Comparison of ENCODE assay signal across 7 mouse cellular contexts in the genomic region with DNA sequence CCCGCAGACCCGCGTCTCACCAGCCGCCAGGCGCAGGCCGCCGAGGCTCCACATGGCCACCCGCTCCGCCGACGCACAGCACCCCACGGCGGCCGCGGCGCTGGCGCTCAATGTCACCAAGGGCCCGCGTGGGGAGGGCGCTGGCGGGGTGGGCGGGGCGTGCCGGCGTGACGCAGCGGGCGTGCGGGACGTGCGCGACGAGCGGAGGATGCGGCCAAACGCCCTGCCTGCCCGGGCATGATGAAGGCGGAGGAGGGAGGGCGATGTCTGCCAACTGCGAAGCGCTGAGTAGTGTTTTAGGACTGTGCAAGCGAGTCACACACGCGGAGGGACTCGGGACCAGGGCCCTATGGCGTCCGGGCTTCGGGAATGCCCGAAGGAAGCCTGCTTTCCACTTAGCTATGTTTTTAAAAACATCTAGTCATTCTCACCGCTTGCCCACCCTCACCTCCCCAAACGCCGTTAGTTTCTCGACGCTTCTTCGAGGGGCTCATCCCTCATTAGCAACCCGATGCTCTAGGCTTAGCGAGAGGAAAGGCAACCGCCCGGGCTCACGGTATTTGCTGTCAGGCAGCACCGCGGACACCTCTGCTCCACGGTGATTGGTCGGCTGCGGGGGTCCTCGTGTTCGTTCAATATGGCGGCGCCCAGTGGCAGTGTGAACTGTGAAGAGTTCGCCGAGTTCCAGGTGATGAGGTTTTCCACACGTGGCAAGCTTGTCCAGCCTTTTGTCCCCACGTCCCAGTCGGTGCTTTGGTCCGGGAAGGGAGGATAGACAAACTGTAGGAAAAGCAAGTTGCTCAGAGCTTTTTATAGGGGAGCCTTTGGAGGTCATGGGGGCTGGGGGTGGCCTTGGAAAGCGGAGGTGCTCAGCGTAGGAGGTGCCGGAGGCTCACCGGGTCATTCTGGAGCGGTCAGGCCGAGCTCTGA. TPM values are rescaled to one million over a fixed set of nuclear protein-coding genes. Genes with fewer than 3 reads are reported as not detected.
DNase-seq lines count a peak whose midpoint lies in the region; ATAC-seq lines count a peak whose summit lies in the region.

A gene (minus strand): TSS at position 145 of the 930 bp plus-strand sequence.
A gene (plus strand): TSS at position 236 of the 930 bp plus-strand sequence.

- under 1% methylated on average over 81 of the region's 81 CpGs for WGBS in intestine, embryonic 16.5 days
- under 1% methylated on average over 81 of the region's 81 CpGs for WGBS in midbrain, embryonic 11.5 days

- no peaks in the 10 kb centered on the region for H3K36me3 ChIP-seq in intestine, embryonic 16.5 days (ENCODE audit: control insufficient read depth, insufficient read depth, low read length)
- no peaks in the 10 kb centered on the region for H3K36me3 ChIP-seq in midbrain, embryonic 11.5 days (ENCODE audit: control insufficient read depth, insufficient read depth, low read length)

- H3K27ac ChIP-seq in intestine, embryonic 16.5 days (ENCODE audit: low read length), result peak within 1 kb of the TSS; percentile 99
- peak within 1 kb of the TSS; percentile 98 for H3K27ac ChIP-seq in midbrain, embryonic 11.5 days (ENCODE audit: low read depth, low read length)

- no peaks in the 10 kb centered on the region for H3K9me3 ChIP-seq in intestine, embryonic 16.5 days (ENCODE audit: control insufficient read depth, low read length)
- H3K9me3 ChIP-seq in midbrain, embryonic 11.5 days (ENCODE audit: control insufficient read depth, low read length), result no peaks in the 10 kb centered on the region

- peaks cover 14% of the 10 kb centered on the region for H3K4me1 ChIP-seq in intestine, embryonic 16.5 days (ENCODE audit: control insufficient read depth, insufficient read depth, low read length)
- peaks cover 15% of the 10 kb centered on the region; the same call in 1 of the 2 replicates for H3K4me1 ChIP-seq in midbrain, embryonic 11.5 days (ENCODE audit: control insufficient read depth, insufficient read depth, low read length)

- H3K9ac ChIP-seq in intestine, embryonic 16.5 days (ENCODE audit: low read depth, low read length), result peak within 1 kb of the TSS; percentile 91
- peak within 1 kb of the TSS; percentile 95 for H3K9ac ChIP-seq in midbrain, embryonic 11.5 days (ENCODE audit: low read length)

- intact Hi-C loops in left cerebral cortex, postnatal 36 days (cut with DNase I), result loop anchor here (2.0 to 10.0 kb wide), 4 partner anchors 31 to 943 kb away; a partner anchor contains a TSS

- H3K4me2 ChIP-seq in intestine, embryonic 16.5 days (ENCODE audit: low read depth, low read length), result peak within 1 kb of the TSS; percentile 59
- H3K4me2 ChIP-seq in midbrain, embryonic 11.5 days, result peak within 1 kb of the TSS; percentile 69

- peak; percentile 95 for DNase-seq in adrenal gland, adult 2 months
- DNase-seq in embryo, embryonic 11.5 days (ENCODE audit: low read depth, low spot score), result peak; percentile 82
- DNase-seq in gastrocnemius, postnatal 4 days (ENCODE audit: low spot score in 2 of 2), result peak; percentile 86 to 93
- peak; percentile 91 to 95 for DNase-seq in left cerebral cortex, postnatal 36 days (ENCODE audit: low spot score in 2 of 2)
- peak; percentile 99 for DNase-seq in midbrain, embryonic 11.5 days (ENCODE audit: low spot score, missing footprints)
- DNase-seq in skeletal muscle tissue, adult 2 months (ENCODE audit: low read depth, low spot score), result peak; percentile 87

- H3K27me3 ChIP-seq in intestine, embryonic 16.5 days (replicated peaks; ENCODE audit: control insufficient read depth, insufficient read depth, low read length), result no peaks in the 10 kb centered on the region
- H3K27me3 ChIP-seq in midbrain, embryonic 11.5 days (ENCODE audit: control insufficient read depth, insufficient read depth, low read length), result no peaks in the 10 kb centered on the region

- H3K4me3 ChIP-seq in intestine, embryonic 16.5 days (ENCODE audit: low read length), result peak within 1 kb of the TSS; percentile 64
- H3K4me3 ChIP-seq in midbrain, embryonic 11.5 days (ENCODE audit: low read depth, low read length), result peak within 1 kb of the TSS; percentile 78

- peak; percentile 93 for ATAC-seq in intestine, embryonic 16.5 days
- peak; percentile 97 for ATAC-seq in midbrain, embryonic 11.5 days (ENCODE audit: low FRiP score)

RNA-seq across cellular contexts. Expression of the first gene that starts in this region (rescaled TPM):
- total RNA-seq in adrenal gland, adult 2 months (2021), result 100 to 1,000 TPM; 178 to 236 TPM
- polyA plus RNA-seq in adrenal gland, adult 2 months (2012; rRNA removed), result 27.9 and 30.7 TPM in 2 replicates
- 100 to 1,000 TPM in 1 of 2 experiments, 10 to 100 TPM in 1; 95.0 to 107 TPM for total RNA-seq in gastrocnemius, postnatal 4 days (2021)
- 513 and 517 TPM in 2 replicates for polyA plus RNA-seq in intestine, embryonic 16.5 days (2015; fragmentation: Nextera tagmentation; extraction: Ambion mirVana)
- 10 to 100 TPM; 64.6 to 65.8 TPM for total RNA-seq in left cerebral cortex, postnatal 36 days (2021)
- polyA plus RNA-seq in midbrain, embryonic 11.5 days (2014; fragmentation: Nextera tagmentation; extraction: Ambion mirVana), result 224 and 249 TPM in 2 replicates

RNA-seq across cellular contexts. Expression of the second gene that starts in this region (rescaled TPM):
- total RNA-seq in adrenal gland, adult 2 months (2021), result 10 to 100 TPM; 35.6 to 35.8 TPM
- 2.0 and 2.9 TPM in 2 replicates for polyA plus RNA-seq in adrenal gland, adult 2 months (2012; rRNA removed)
- total RNA-seq in gastrocnemius, postnatal 4 days (2021), result 10 to 100 TPM; 38.3 to 42.4 TPM
- polyA plus RNA-seq in intestine, embryonic 16.5 days (2015; fragmentation: Nextera tagmentation; extraction: Ambion mirVana), result 104 and 121 TPM in 2 replicates
- total RNA-seq in left cerebral cortex, postnatal 36 days (2021), result 10 to 100 TPM; 19.4 to 19.8 TPM
- polyA plus RNA-seq in midbrain, embryonic 11.5 days (2014; fragmentation: Nextera tagmentation; extraction: Ambion mirVana), result 84.3 and 89.8 TPM in 2 replicates

Comparison
In these comparisons a context has a peak if more than half of its experiments do, and no peak if none do; other contexts are left out.
1. Peak in every context shown above with its lines: DNase-seq, ATAC-seq, H3K4me3 ChIP-seq and H3K27ac ChIP-seq.
2. RNA of the second gene that starts in this region (polyA plus RNA-seq): 104 to 121 TPM in intestine, embryonic 16.5 days and 84.3 to 89.8 TPM in midbrain, embryonic 11.5 days; 2.0 to 2.9 TPM in adrenal gland, adult 2 months; every median in the first group is over 10 times any median in the second.